Mouse (Mus musculus) midbrain, embryonic 16.5 days (tissue): Measurements from ENCODE around the gene Ogfod1. TPM values are rescaled to one million over a fixed set of nuclear protein-coding genes. Genes with fewer than 3 reads are reported as not detected.

Source experiments
- polyA plus RNA-seq: library from polyadenylated mRNA; unstranded; fragments of >200 nt; fragmentation: Nextera tagmentation; extraction: Ambion mirVana; gene quantifications from 2 replicates; pipeline ENCODE4 v1.2.1, GENCODE M21; 2015

The Ogfod1 gene
- polyA plus RNA-seq, 1 experiment from 2014 or later = 18.0 TPM

Other genes starting within 250 kb of the Ogfod1 start
- gene Gnao1, start 227.2 kb upstream of the Ogfod1 start, polyA plus RNA-seq = 235 and 240 TPM in 2 replicates
- gene Amfr, start 24.4 kb upstream of the Ogfod1 start, polyA plus RNA-seq = 61.2 and 67.5 TPM in 2 replicates
- gene Nudt21, start 167 bp upstream of the Ogfod1 start, polyA plus RNA-seq = 84.7 and 85.7 TPM in 2 replicates
- gene Bbs2, start 61.7 kb downstream of the Ogfod1 start, polyA plus RNA-seq = 22.0 and 22.9 TPM in 2 replicates
- gene Mt4, start 100.0 kb downstream of the Ogfod1 start, polyA plus RNA-seq = not detected in 2 replicates
- 141 and 227 TPM in 2 replicates for gene Mt3, start 115.4 kb downstream of the Ogfod1 start, polyA plus RNA-seq
- 11.5 and 17.9 TPM in 2 replicates for gene Mt2, start 135.5 kb downstream of the Ogfod1 start, polyA plus RNA-seq
- gene Mt1, start 141.9 kb downstream of the Ogfod1 start, polyA plus RNA-seq = 51.8 and 86.0 TPM in 2 replicates
- gene Nup93, start 177.4 kb downstream of the Ogfod1 start, polyA plus RNA-seq = 58.6 and 59.1 TPM in 2 replicates